ENCODE assay signal across 8 mouse cellular contexts in genomic region chr12:111040531-111040860, GRCm38 (mm10). TPM values are rescaled to one million over a fixed set of nuclear protein-coding genes. Genes with fewer than 3 reads are reported as not detected.
DNase-seq lines count a peak whose midpoint lies in the region; ATAC-seq and TF ChIP-seq lines count a peak whose summit lies in the region.

No protein-coding gene starts in this region.

- H3K4me2 ChIP-seq in kidney, embryonic 14.5 days (replicated peaks; ENCODE audit: low read depth, low read length) = peak overlapping the region; percentile 92
- H3K4me2 ChIP-seq in hindbrain, embryonic 13.5 days = peak overlapping the region; percentile 96
- peak overlapping the region; percentile 97 for H3K4me2 ChIP-seq in midbrain, embryonic 14.5 days (ENCODE audit: low read length)

- no peak for TF ChIP-seq CTCF in MEL (IDR thresholded peaks at IDR 0.05 in 2 of 3, conservative IDR thresholded peaks at IDR 0.05 in 1 of 3; ENCODE audit: control insufficient read depth in 1 of 3, insufficient read depth in 1 of 3, low read depth in 2 of 3, low read length in 3 of 3, poor library complexity in 1 of 3, severe bottlenecking in 1 of 3)

- no peak for ATAC-seq in kidney, embryonic 14.5 days (ENCODE audit: low FRiP score, low TSS enrichment)
- no peak for ATAC-seq in hindbrain, embryonic 13.5 days (ENCODE audit: low FRiP score)
- no peak for ATAC-seq in midbrain, embryonic 14.5 days (ENCODE audit: low FRiP score, low TSS enrichment)
- no peak for ATAC-seq in megakaryocyte-erythroid progenitor cell, adult 5-6 weeks (replicated peaks; ENCODE audit: low FRiP score, low TSS enrichment, poor library complexity, severe bottlenecking)

- H3K36me3 ChIP-seq in kidney, embryonic 14.5 days (ENCODE audit: control insufficient read depth, insufficient read depth, low read length) = peaks cover 10% of the 10 kb centered on the region; the same call in 1 of the 2 replicates
- H3K36me3 ChIP-seq in MEL (ENCODE audit: control insufficient read depth in 1 of 2, insufficient read depth in 2 of 2, low read length in 2 of 2) = peaks cover 3 to 34% of the 10 kb centered on the region in 2 experiments; a peak in 3 of 4 replicates
- H3K36me3 ChIP-seq in hindbrain, embryonic 13.5 days = peaks cover 4% of the 10 kb centered on the region
- 0 out of 2 replicates have a peak, but pooled peaks cover 4% of the 10 kb centered on the region for H3K36me3 ChIP-seq in midbrain, embryonic 14.5 days (ENCODE audit: control insufficient read depth, insufficient read depth, low read length)

- TF ChIP-seq EP300 in MEL (IDR thresholded peaks at IDR 0.05; ENCODE audit: low read depth in 1 of 2, low read length in 2 of 2) = no peak

- peaks cover 63% of the 10 kb centered on the region for H3K79me2 ChIP-seq in MEL (ENCODE audit: control insufficient read depth, insufficient read depth, low read length, poor library complexity)

- no peak overlapping the region for H3K27ac ChIP-seq in kidney, embryonic 14.5 days (ENCODE audit: low read depth, low read length)
- H3K27ac ChIP-seq in MEL (ENCODE audit: control insufficient read depth, low read depth, low read length) = no peak overlapping the region
- no peak overlapping the region for H3K27ac ChIP-seq in hindbrain, embryonic 13.5 days
- H3K27ac ChIP-seq in midbrain, embryonic 14.5 days (replicated peaks; ENCODE audit: low read depth, low read length) = no peak overlapping the region

- H3K27me3 ChIP-seq in kidney, embryonic 14.5 days (ENCODE audit: control insufficient read depth, insufficient read depth, low read length) = no peaks in the 10 kb centered on the region
- H3K27me3 ChIP-seq in MEL (ENCODE audit: control insufficient read depth in 1 of 2, insufficient read depth in 2 of 2, low read length in 2 of 2) = no peaks in the 10 kb centered on the region
- no peaks in the 10 kb centered on the region for H3K27me3 ChIP-seq in hindbrain, embryonic 13.5 days
- no peaks in the 10 kb centered on the region for H3K27me3 ChIP-seq in midbrain, embryonic 14.5 days (ENCODE audit: control insufficient read depth, insufficient read depth, low read length)

- TF ChIP-seq RAD21 in MEL (IDR thresholded peaks at IDR 0.05; ENCODE audit: low read depth, low read length) = no peak

- H3K4me3 ChIP-seq in kidney, embryonic 14.5 days (ENCODE audit: low read length) = peak overlapping the region; percentile 98
- peak overlapping the region; percentile 97 to 98 for H3K4me3 ChIP-seq in MEL (ENCODE audit: control insufficient read depth in 1 of 2, insufficient read depth in 1 of 2, low read depth in 2 of 2, low read length in 2 of 2)
- H3K4me3 ChIP-seq in hindbrain, embryonic 13.5 days = peak overlapping the region; percentile 99
- H3K4me3 ChIP-seq in midbrain, embryonic 14.5 days (replicated peaks; ENCODE audit: low read depth, low read length) = peak overlapping the region; percentile 95

- H3K9ac ChIP-seq in kidney, embryonic 14.5 days (ENCODE audit: low read depth, low read length) = peak overlapping the region; percentile 98; the same call in 1 of the 2 replicates
- peak overlapping the region; percentile 96 for H3K9ac ChIP-seq in MEL (ENCODE audit: control insufficient read depth, low read depth, low read length, poor library complexity, severe bottlenecking)
- peak overlapping the region; percentile 88 for H3K9ac ChIP-seq in hindbrain, embryonic 13.5 days
- H3K9ac ChIP-seq in midbrain, embryonic 14.5 days (replicated peaks; ENCODE audit: low read length) = peak overlapping the region; percentile 79

- TF ChIP-seq POLR2A in MEL (IDR thresholded peaks at IDR 0.05; ENCODE audit: control insufficient read depth in 1 of 2, insufficient read depth in 1 of 2, low read depth in 1 of 2, low read length in 2 of 2, poor library complexity in 1 of 2) = no peak

- H3K9me3 ChIP-seq in kidney, embryonic 14.5 days (ENCODE audit: control insufficient read depth, low read length) = no peaks in the 10 kb centered on the region
- H3K9me3 ChIP-seq in MEL (replicated peaks; ENCODE audit: insufficient read depth, low read length) = no peaks in the 10 kb centered on the region
- no peaks in the 10 kb centered on the region for H3K9me3 ChIP-seq in hindbrain, embryonic 13.5 days
- H3K9me3 ChIP-seq in midbrain, embryonic 14.5 days (ENCODE audit: control insufficient read depth, low read length) = no peaks in the 10 kb centered on the region

- DNase-seq in kidney, adult 11 months = no peak
- DNase-seq in MEL (ENCODE audit: low read depth, low spot score) = peak; percentile 47
- no peak for DNase-seq in midbrain, embryonic 14.5 days
- no peak for DNase-seq in right cerebral cortex, postnatal 25 days
- DNase-seq in kidney, postnatal 36 days = no peak

- H3K4me1 ChIP-seq in kidney, embryonic 14.5 days (ENCODE audit: control insufficient read depth, insufficient read depth, low read length) = peaks cover 24% of the 10 kb centered on the region
- H3K4me1 ChIP-seq in MEL (ENCODE audit: control insufficient read depth in 1 of 2, insufficient read depth in 2 of 2, low read length in 2 of 2) = peaks cover 14 to 17% of the 10 kb centered on the region in 2 experiments
- H3K4me1 ChIP-seq in hindbrain, embryonic 13.5 days (replicated peaks) = peaks cover 24% of the 10 kb centered on the region
- H3K4me1 ChIP-seq in midbrain, embryonic 14.5 days (ENCODE audit: control insufficient read depth, insufficient read depth, low read length) = peaks cover 9% of the 10 kb centered on the region

- 5% methylated on average over 3 of the region's 3 CpGs for WGBS in kidney, embryonic 14.5 days
- WGBS in hindbrain, embryonic 13.5 days = 12% methylated on average over 3 of the region's 3 CpGs
- 3% methylated on average over 3 of the region's 3 CpGs for whole genome bisulfite sequencing in midbrain, embryonic 14.5 days

TF ChIP-seq in MEL, 35 proteins besides CTCF, POLR2A, EP300 and RAD21:
- TF ChIP-seq ETS1 (IDR thresholded peaks at IDR 0.05; ENCODE audit: low read depth, low read length) (peak; percentile 34; the same call in 1 of the 2 replicates), USF2 (IDR thresholded peaks at IDR 0.05; ENCODE audit: borderline replicate concordance in 1 of 2, insufficient read depth in 1 of 2, low read depth in 1 of 2, low read length in 2 of 2) (no peak), MAX (IDR thresholded peaks at IDR 0.05; ENCODE audit: low read length) (no peak), GATA1 (IDR thresholded peaks at IDR 0.05; ENCODE audit: low read depth, low read length) (peak; percentile 50), HCFC1 (IDR thresholded peaks at IDR 0.05; ENCODE audit: low read depth, low read length) (no peak), MEF2A (IDR thresholded peaks at IDR 0.05; ENCODE audit: extremely low read depth, insufficient replicate concordance, low read depth, low read length, poor library complexity, severe bottlenecking) (no peak), MAZ (IDR thresholded peaks at IDR 0.05; ENCODE audit: low read depth, low read length) (no peak), ZC3H11A (IDR thresholded peaks at IDR 0.05; ENCODE audit: low read depth, low read length) (no peak), CHD1 (IDR thresholded peaks at IDR 0.05; ENCODE audit: low read depth, low read length) (no peak), MYC (IDR thresholded peaks at IDR 0.05; ENCODE audit: low read depth, low read length) (no peak), SIN3A (IDR thresholded peaks at IDR 0.05; ENCODE audit: low read length) (peak; percentile 45; the same call in 1 of the 2 replicates), POLR2AphosphoS5 (IDR thresholded peaks at IDR 0.05; ENCODE audit: borderline replicate concordance, low read depth, low read length) (no peak)

RNA-seq across cellular contexts. Expression of gene Rcor1, which starts 1.3 kb away (rescaled TPM):
- polyA plus RNA-seq in kidney, embryonic 14.5 days (2014; fragmentation: Nextera tagmentation; extraction: Ambion mirVana) = 15.9 and 17.4 TPM in 2 replicates
- 23.1 and 24.0 TPM in 2 replicates for total RNA-seq in MEL (2012; rRNA removed)
- 10 to 100 TPM; 37.1 to 44.3 TPM for polyA plus RNA-seq in MEL (2012; ENCODE audit: insufficient read depth in 1 of 2, insufficient read length in 2 of 2, low read depth in 1 of 2, low replicate concordance in 2 of 2, missing spikeins in 1 of 2)
- 5.2 and 5.6 TPM in 2 replicates for polyA plus RNA-seq in hindbrain, embryonic 13.5 days (2015; fragmentation: Nextera tagmentation; extraction: Ambion mirVana)
- polyA plus RNA-seq in midbrain, embryonic 14.5 days (2014; fragmentation: Nextera tagmentation; extraction: Ambion mirVana) = 6.6 and 7.6 TPM in 2 replicates
- total RNA-seq in megakaryocyte-erythroid progenitor cell, adult 5-6 weeks (2014; fragmentation: Nextera tagmentation) = 56.7 and 73.4 TPM in 2 replicates
- total RNA-seq in megakaryocyte-erythroid progenitor cell, adult 5-6 weeks (2017) = 44.1 and 55.3 TPM in 2 replicates
